Mouse (Mus musculus) spleen, adult 2 months (tissue): ENCODE measurements around the gene Grip1.

Experiments
- CTCF ChIP-seq: fragments of 200-500 bp; IDR thresholded peaks from 2 replicates; pipeline ENCODE4 v1.5.1; 2011; ENCODE audit warnings: mild to moderate bottlenecking, inconsistent platforms; ENCODE audit not compliant: insufficient read depth, insufficient read length, insufficient replicate concordance; ENCODE audit errors: extremely low read depth
- POLR2A ChIP-seq: fragments of 200-500 bp; IDR thresholded peaks from 2 replicates; pipeline ENCODE4 v1.6.1; 2011; ENCODE audit warnings: low read depth, low read length, inconsistent platforms

- no peak for TF ChIP-seq CTCF
- no peak for TF ChIP-seq POLR2A
Observed at GRCm38 (mm10) chr10:119413238-119413637, 40.4 kb upstream of the Grip1 start.
